Mouse (Mus musculus) erythroblast, embryonic 14.5 days (primary cell): Measurements from ENCODE around the gene Wwox.

Experiments
- GATA1 ChIP-seq: IDR thresholded peaks from 2 replicates; pipeline ENCODE4 v1.6.1; 2012; ENCODE audit warnings: low read length, inconsistent platforms, mixed read lengths
- TAL1 ChIP-seq: IDR thresholded peaks from 3 replicates; pipeline ENCODE4 v1.6.1; 2012; ENCODE audit warnings: low read length, inconsistent platforms, mixed read lengths

GRCm38 (mm10) chr8:114770856-114771776 is 331.7 kb downstream of the Wwox start:
- TF ChIP-seq GATA1 (no peak), TAL1 (no peak)
